Mouse (Mus musculus): Measurements from ENCODE around the gene Ms4a12. TPM values are rescaled to one million over a fixed set of nuclear protein-coding genes. Genes with fewer than 3 reads are reported as not detected.

Gene Ms4a12
- polyA plus RNA-seq, 1 experiment from 2014 or later, result not detected

- no peaks in the 10 kb centered on the region for H3K9me3 ChIP-seq
- 47% methylated on average over 5 of the region's 5 CpGs for WGBS
- H3K27ac ChIP-seq, result peak overlapping the region; percentile 67
- H3K27me3 ChIP-seq (replicated peaks), result no peaks in the 10 kb centered on the region
- H3K4me1 ChIP-seq, result no peaks in the 10 kb centered on the region
- no peak overlapping the region for H3K9ac ChIP-seq
- H3K4me2 ChIP-seq, result no peak overlapping the region
- peak; percentile 58 for ATAC-seq (ENCODE audit: insufficient read depth, low FRiP score, low read depth)
- no peaks in the 10 kb centered on the region for H3K36me3 ChIP-seq
- no peak overlapping the region for H3K4me3 ChIP-seq (replicated peaks)
Measured at GRCm38 (mm10) chr19:11234921-11235735, 2.9 kb upstream of the Ms4a12 start.

- Histone ChIP-seq H3K9ac (no peak overlapping the region), H3K4me2 (no peak overlapping the region), H3K4me3 (replicated peaks) (no peak overlapping the region), H3K27ac (peak overlapping the region; percentile 67), H3K36me3 (no peaks in the 10 kb centered on the region), H3K4me1 (no peaks in the 10 kb centered on the region), H3K9me3 (no peaks in the 10 kb centered on the region), H3K27me3 (replicated peaks) (no peaks in the 10 kb centered on the region)
- 79% methylated on average over 5 of the region's 5 CpGs for WGBS
- no peak for ATAC-seq (ENCODE audit: insufficient read depth, low FRiP score, low read depth)
Measured at GRCm38 (mm10) chr19:11234244-11234643, 2.0 kb upstream of the Ms4a12 start.

GRCm38 (mm10) chr19:11196546-11196945, 35.7 kb downstream of the Ms4a12 start, which contains the start of gene Ms4a13:
Ms4a13 (minus strand) TSS chr19:11196737.
- no peak within 1 kb of the TSS for H3K4me3 ChIP-seq (replicated peaks)
- no peaks in the 10 kb centered on the region for H3K9me3 ChIP-seq
- no peaks in the 10 kb centered on the region for H3K27me3 ChIP-seq (replicated peaks)
- no peak within 1 kb of the TSS for H3K4me2 ChIP-seq
- no peaks in the 10 kb centered on the region for H3K36me3 ChIP-seq
- no peaks in the 10 kb centered on the region for H3K4me1 ChIP-seq
- no peak within 1 kb of the TSS for H3K9ac ChIP-seq
- ATAC-seq (ENCODE audit: insufficient read depth, low FRiP score, low read depth), result no peak
- H3K27ac ChIP-seq, result no peak within 1 kb of the TSS
- WGBS, result 65% methylated on average over 12 of the region's 12 CpGs

- Histone ChIP-seq H3K4me3 (replicated peaks) (no peak overlapping the region), H3K9ac (no peak overlapping the region), H3K36me3 (no peaks in the 10 kb centered on the region), H3K27me3 (replicated peaks) (no peaks in the 10 kb centered on the region), H3K9me3 (no peaks in the 10 kb centered on the region), H3K27ac (no peak overlapping the region), H3K4me2 (no peak overlapping the region), H3K4me1 (no peaks in the 10 kb centered on the region)
- no peak for ATAC-seq (ENCODE audit: insufficient read depth, low FRiP score, low read depth)
- 40% methylated on average over 1 of the region's 1 CpGs for WGBS
Measured at GRCm38 (mm10) chr19:11192552-11192951, 39.7 kb downstream of the Ms4a12 start.

GRCm38 (mm10) chr19:11184121-11184520, 48.1 kb downstream of the Ms4a12 start:
- Histone ChIP-seq H3K4me2 (no peak overlapping the region), H3K9ac (no peak overlapping the region), H3K4me1 (no peaks in the 10 kb centered on the region), H3K4me3 (replicated peaks) (no peak overlapping the region), H3K36me3 (no peaks in the 10 kb centered on the region), H3K27ac (no peak overlapping the region), H3K9me3 (no peaks in the 10 kb centered on the region), H3K27me3 (replicated peaks) (no peaks in the 10 kb centered on the region)
- WGBS, result 21% methylated on average over 5 of the region's 5 CpGs
- no peak for ATAC-seq (ENCODE audit: insufficient read depth, low FRiP score, low read depth)

- Histone ChIP-seq H3K27ac (no peak overlapping the region), H3K9ac (no peak overlapping the region), H3K36me3 (no peaks in the 10 kb centered on the region), H3K4me1 (no peaks in the 10 kb centered on the region), H3K4me3 (replicated peaks) (no peak overlapping the region), H3K9me3 (no peaks in the 10 kb centered on the region), H3K27me3 (replicated peaks) (no peaks in the 10 kb centered on the region), H3K4me2 (no peak overlapping the region)
- ATAC-seq (ENCODE audit: insufficient read depth, low FRiP score, low read depth), result no peak
- WGBS, result 77% methylated on average over 2 of the region's 2 CpGs
Measured at GRCm38 (mm10) chr19:11177464-11177863, 54.8 kb downstream of the Ms4a12 start.

DNA sequence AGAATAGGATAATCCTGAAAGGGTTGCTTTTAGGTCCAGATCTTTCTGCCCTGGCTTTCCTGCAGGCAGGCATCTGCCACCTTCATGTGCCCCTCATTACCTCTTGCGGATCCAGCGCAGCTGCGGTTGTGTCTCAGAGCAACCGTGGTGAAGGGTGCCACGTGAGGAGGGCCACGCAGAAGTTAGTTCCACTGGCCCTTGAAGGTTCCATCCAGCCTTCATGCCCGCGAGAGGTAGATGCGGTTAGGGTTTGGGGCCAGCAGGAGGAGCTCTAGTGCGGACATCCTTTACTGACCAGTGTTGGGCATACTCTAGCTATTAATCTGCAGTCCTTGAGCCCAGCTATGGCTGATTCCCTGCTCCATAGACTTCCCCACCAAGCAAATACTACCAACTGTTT, 67.1 kb downstream of the Ms4a12 start, which contains the start of gene 1700025F22Rik:
TSS of gene 1700025F22Rik (minus strand) at position 149 of the 400 bp plus-strand sequence.
- Histone ChIP-seq H3K4me2 (no peak within 1 kb of the TSS), H3K4me3 (replicated peaks) (no peak within 1 kb of the TSS), H3K9me3 (no peaks in the 10 kb centered on the region), H3K27ac (no peak within 1 kb of the TSS), H3K36me3 (no peaks in the 10 kb centered on the region), H3K27me3 (replicated peaks) (no peaks in the 10 kb centered on the region), H3K4me1 (no peaks in the 10 kb centered on the region), H3K9ac (no peak within 1 kb of the TSS)
- ATAC-seq (ENCODE audit: insufficient read depth, low FRiP score, low read depth), result no peak
- 40% methylated on average over 10 of the region's 10 CpGs for WGBS

Other genes with a start within 250 kb of the Ms4a12 start
- 0.10 TPM in 1 of 2 replicates, not detected in the other for gene Ms4a15, start 239.2 kb downstream of the Ms4a12 start, polyA plus RNA-seq (2015; fragmentation: Nextera tagmentation; extraction: Ambion mirVana)
- 5.9 and 10.6 TPM in 2 replicates for gene Ms4a18, start 214.4 kb downstream of the Ms4a12 start, polyA plus RNA-seq (2015; fragmentation: Nextera tagmentation; extraction: Ambion mirVana)
- gene Ms4a8a, start 151.3 kb downstream of the Ms4a12 start, polyA plus RNA-seq (2015; fragmentation: Nextera tagmentation; extraction: Ambion mirVana), result 7.7 and 11.1 TPM in 2 replicates
- not detected in 2 replicates for gene 1700017D01Rik, start 101.6 kb downstream of the Ms4a12 start, polyA plus RNA-seq (2015; fragmentation: Nextera tagmentation; extraction: Ambion mirVana)
- gene 1700025F22Rik, start 67.1 kb downstream of the Ms4a12 start, polyA plus RNA-seq (2015; fragmentation: Nextera tagmentation; extraction: Ambion mirVana), result not detected in 2 replicates
- not detected in 2 replicates for gene Ms4a13, start 35.7 kb downstream of the Ms4a12 start, polyA plus RNA-seq (2015; fragmentation: Nextera tagmentation; extraction: Ambion mirVana)
- gene Ms4a1, start 33.8 kb upstream of the Ms4a12 start, polyA plus RNA-seq (2015; fragmentation: Nextera tagmentation; extraction: Ambion mirVana), result not detected in 2 replicates
- not detected in 2 replicates for gene Ms4a5, start 51.4 kb upstream of the Ms4a12 start, polyA plus RNA-seq (2015; fragmentation: Nextera tagmentation; extraction: Ambion mirVana)
- 0.06 TPM in 2 replicates for gene Ms4a14, start 82.0 kb upstream of the Ms4a12 start, polyA plus RNA-seq (2015; fragmentation: Nextera tagmentation; extraction: Ambion mirVana)
- 5.5 and 6.2 TPM in 2 replicates for gene Ms4a7, start 103.7 kb upstream of the Ms4a12 start, polyA plus RNA-seq (2015; fragmentation: Nextera tagmentation; extraction: Ambion mirVana)
- gene Ms4a4a, start 143.1 kb upstream of the Ms4a12 start, polyA plus RNA-seq (2015; fragmentation: Nextera tagmentation; extraction: Ambion mirVana), result 9.9 and 10.8 TPM in 2 replicates
- gene Ms4a4c, start 172.3 kb upstream of the Ms4a12 start, polyA plus RNA-seq (2015; fragmentation: Nextera tagmentation; extraction: Ambion mirVana), result 2.0 and 3.5 TPM in 2 replicates
- gene Ms4a4b, start 211.1 kb upstream of the Ms4a12 start, polyA plus RNA-seq (2015; fragmentation: Nextera tagmentation; extraction: Ambion mirVana), result 0.50 and 0.63 TPM in 2 replicates
- gene Ms4a6c, start 236.9 kb upstream of the Ms4a12 start, polyA plus RNA-seq (2015; fragmentation: Nextera tagmentation; extraction: Ambion mirVana), result 11.6 and 12.2 TPM in 2 replicates

All from stomach, embryonic 15.5 days (tissue).